Mouse (Mus musculus) layer of hippocampus, postnatal 10 days (tissue): Measurements from ENCODE around the gene Gjb5. TPM values are rescaled to one million over a fixed set of nuclear protein-coding genes. Genes with fewer than 3 reads are reported as not detected.
A peak's percentile ranks its signal among the peaks of the same experiment; 100 is the strongest.

Experiments used
- DNase-seq, 2 experiments: peaks; one replicate each; pipeline ENCODE4 v3.0.0; 2021; ENCODE audit warnings: low spot score in 2 of 2
- long read RNA-seq: library from polyadenylated mRNA; stranded (forward); transcript quantifications from one replicate; pipeline ENCODE4 v2.0.0, GENCODE M21; 2023
- total RNA-seq, 2 experiments: library from RNA; stranded (reverse); gene quantifications; 2 replicates each; pipeline ENCODE4 v1.2.3; 2021

Gjb5 gene
- total RNA-seq, result not detected
- long read RNA-seq, result 0 reads

- no peak for DNase-seq
Observed at GRCm38 (mm10) chr4:127358018-127358417, at the start of gene Gjb5. Gjb5 (minus strand) TSS chr4:127358181.

- no peak for DNase-seq
Observed at GRCm38 (mm10) chr4:127402614-127403013, 44.6 kb upstream of the Gjb5 start.

- peak in 1 of 2 experiments; percentile 30 for DNase-seq
Observed at GRCm38 (mm10) chr4:127402166-127402565, 44.2 kb upstream of the Gjb5 start.

GRCm38 (mm10) chr4:127400165-127401145 is 42.5 kb upstream of the Gjb5 start:
- DNase-seq, result peak; percentile 52 to 56

- no peak for DNase-seq
Observed at GRCm38 (mm10) chr4:127395591-127395990, 37.6 kb upstream of the Gjb5 start.

GRCm38 (mm10) chr4:127389645-127390044 is 31.7 kb upstream of the Gjb5 start:
- no peak for DNase-seq

- DNase-seq, result no peak
Observed at GRCm38 (mm10) chr4:127377344-127377743, 19.4 kb upstream of the Gjb5 start.

- no peak for DNase-seq
Observed at GRCm38 (mm10) chr4:127375541-127376177, 17.7 kb upstream of the Gjb5 start.

- DNase-seq, result no peak
Observed at GRCm38 (mm10) chr4:127374645-127375044, 16.7 kb upstream of the Gjb5 start.

GRCm38 (mm10) chr4:127373491-127373890 is 15.5 kb upstream of the Gjb5 start:
- no peak for DNase-seq

GRCm38 (mm10) chr4:127371546-127371945 is 13.6 kb upstream of the Gjb5 start:
- DNase-seq, result no peak

GRCm38 (mm10) chr4:127370447-127370846 is 12.5 kb upstream of the Gjb5 start:
- DNase-seq, result peak in 1 of 2 experiments; percentile 23

GRCm38 (mm10) chr4:127368379-127368973 is 10.5 kb upstream of the Gjb5 start:
- DNase-seq, result peak; percentile 81 to 87

GRCm38 (mm10) chr4:127365834-127366233 is 7.9 kb upstream of the Gjb5 start:
- no peak for DNase-seq

- DNase-seq, result no peak
Observed at GRCm38 (mm10) chr4:127365433-127365832, 7.5 kb upstream of the Gjb5 start.

- no peak for DNase-seq
Observed at GRCm38 (mm10) chr4:127364431-127364830, 6.5 kb upstream of the Gjb5 start.

- no peak for DNase-seq
Observed at GRCm38 (mm10) chr4:127363331-127363730, 5.3 kb upstream of the Gjb5 start.

- DNase-seq, result no peak
Observed at GRCm38 (mm10) chr4:127362520-127362919, 4.5 kb upstream of the Gjb5 start.

GRCm38 (mm10) chr4:127354506-127355485 is 3.2 kb downstream of the Gjb5 start:
- no peak for DNase-seq

GRCm38 (mm10) chr4:127353951-127354438 is 4.0 kb downstream of the Gjb5 start, which contains the start of gene Gjb4:
Gjb4 (minus strand) TSS chr4:127354081.
- DNase-seq, result no peak
